Mouse (Mus musculus): ENCODE measurements around the gene Tnni1. TPM values are rescaled to one million over a fixed set of nuclear protein-coding genes. Genes with fewer than 3 reads are reported as not detected.

Gene Tnni1
- polyA plus RNA-seq, 1 experiment from 2014 or later = 0.56 TPM

GRCm38 (mm10) chr1:135794216-135795134 lies 15.2 kb downstream of the Tnni1 start:
- H3K4me2 ChIP-seq = peak overlapping the region; percentile 45
- H3K9ac ChIP-seq = no peak overlapping the region
- no peaks in the 10 kb centered on the region for H3K9me3 ChIP-seq
- H3K4me1 ChIP-seq = peaks cover 14% of the 10 kb centered on the region
- WGBS = 21% methylated on average over 20 of the region's 20 CpGs
- H3K27ac ChIP-seq = no peak overlapping the region
- H3K36me3 ChIP-seq (replicated peaks) = no peaks in the 10 kb centered on the region
- no peak overlapping the region for H3K4me3 ChIP-seq
- no peaks in the 10 kb centered on the region; the same call in 1 of the 2 replicates for H3K27me3 ChIP-seq (replicated peaks)
- ATAC-seq (replicated peaks) = no peak

- no peak overlapping the region for H3K9ac ChIP-seq
- WGBS = 80% methylated on average over 1 of the region's 1 CpGs
- 0 out of 2 replicates have a peak, but pooled peaks cover 2% of the 10 kb centered on the region for H3K27me3 ChIP-seq (replicated peaks)
- H3K4me3 ChIP-seq = no peak overlapping the region
- H3K9me3 ChIP-seq = no peaks in the 10 kb centered on the region
- H3K36me3 ChIP-seq (replicated peaks) = no peaks in the 10 kb centered on the region
- H3K4me2 ChIP-seq = no peak overlapping the region
- H3K27ac ChIP-seq = no peak overlapping the region
- no peak for ATAC-seq (replicated peaks)
- H3K4me1 ChIP-seq = peaks cover 20% of the 10 kb centered on the region
These were observed 19.3 kb downstream of the Tnni1 start for GRCm38 (mm10) chr1:135798492-135798891.

GRCm38 (mm10) chr1:135799109-135799627 lies 19.9 kb downstream of the Tnni1 start:
- H3K4me1 ChIP-seq = peaks cover 13% of the 10 kb centered on the region
- 0 out of 2 replicates have a peak, but pooled peaks cover 2% of the 10 kb centered on the region for H3K27me3 ChIP-seq (replicated peaks)
- H3K36me3 ChIP-seq (replicated peaks) = no peaks in the 10 kb centered on the region
- H3K27ac ChIP-seq = no peak overlapping the region
- H3K9me3 ChIP-seq = no peaks in the 10 kb centered on the region
- no peak overlapping the region for H3K4me3 ChIP-seq
- H3K9ac ChIP-seq = no peak overlapping the region
- no peak for ATAC-seq (replicated peaks)
- 76% methylated on average over 8 of the region's 8 CpGs for WGBS
- no peak overlapping the region for H3K4me2 ChIP-seq

GRCm38 (mm10) chr1:135800192-135800950 lies 21.1 kb downstream of the Tnni1 start:
- H3K4me2 ChIP-seq = no peak overlapping the region
- H3K4me1 ChIP-seq = peaks cover 7% of the 10 kb centered on the region
- no peaks in the 10 kb centered on the region for H3K9me3 ChIP-seq
- WGBS = 46% methylated on average over 8 of the region's 8 CpGs
- no peak overlapping the region for H3K4me3 ChIP-seq
- ATAC-seq (replicated peaks) = no peak; the same call in 1 of the 2 replicates
- no peak overlapping the region for H3K27ac ChIP-seq
- no peaks in the 10 kb centered on the region for H3K36me3 ChIP-seq (replicated peaks)
- 0 out of 2 replicates have a peak, but pooled peaks cover 2% of the 10 kb centered on the region for H3K27me3 ChIP-seq (replicated peaks)
- H3K9ac ChIP-seq = no peak overlapping the region

GRCm38 (mm10) chr1:135807546-135807945 lies 28.3 kb downstream of the Tnni1 start:
- no peak overlapping the region for H3K4me3 ChIP-seq
- no peak for ATAC-seq (replicated peaks)
- no peaks in the 10 kb centered on the region for H3K9me3 ChIP-seq
- 53% methylated on average over 10 of the region's 10 CpGs for WGBS
- H3K27ac ChIP-seq = no peak overlapping the region
- H3K4me1 ChIP-seq = no peaks in the 10 kb centered on the region
- H3K4me2 ChIP-seq = no peak overlapping the region
- 0 out of 2 replicates have a peak, but pooled peaks cover under 1% of the 10 kb centered on the region for H3K27me3 ChIP-seq (replicated peaks)
- H3K36me3 ChIP-seq (replicated peaks) = no peaks in the 10 kb centered on the region
- H3K9ac ChIP-seq = no peak overlapping the region

GRCm38 (mm10) chr1:135810180-135810579 lies 30.9 kb downstream of the Tnni1 start:
- no peak overlapping the region for H3K4me3 ChIP-seq
- 86% methylated on average over 2 of the region's 2 CpGs for WGBS
- H3K27ac ChIP-seq = no peak overlapping the region
- H3K9ac ChIP-seq = no peak overlapping the region
- no peak overlapping the region for H3K4me2 ChIP-seq
- no peaks in the 10 kb centered on the region for H3K27me3 ChIP-seq (replicated peaks)
- no peaks in the 10 kb centered on the region for H3K36me3 ChIP-seq (replicated peaks)
- H3K4me1 ChIP-seq = no peaks in the 10 kb centered on the region
- no peak for ATAC-seq (replicated peaks)
- no peaks in the 10 kb centered on the region for H3K9me3 ChIP-seq

- H3K27me3 ChIP-seq (replicated peaks) = peaks cover 4% of the 10 kb centered on the region; the same call in 1 of the 2 replicates
- no peaks in the 10 kb centered on the region for H3K36me3 ChIP-seq (replicated peaks)
- no peak overlapping the region for H3K9ac ChIP-seq
- H3K27ac ChIP-seq = no peak overlapping the region
- no peak overlapping the region for H3K4me2 ChIP-seq
- WGBS = 23% methylated on average over 7 of the region's 7 CpGs
- no peaks in the 10 kb centered on the region for H3K9me3 ChIP-seq
- ATAC-seq (replicated peaks) = peak; percentile 57; the same call in 1 of the 2 replicates
- no peak overlapping the region for H3K4me3 ChIP-seq
- no peaks in the 10 kb centered on the region for H3K4me1 ChIP-seq
These were observed 31.9 kb downstream of the Tnni1 start for GRCm38 (mm10) chr1:135811016-135811646.

- Histone ChIP-seq H3K4me3 (no peak overlapping the region), H3K27me3 (replicated peaks) (peaks cover 13% of the 10 kb centered on the region; the same call in 1 of the 2 replicates), H3K9me3 (no peaks in the 10 kb centered on the region), H3K4me1 (no peaks in the 10 kb centered on the region), H3K4me2 (no peak overlapping the region), H3K27ac (no peak overlapping the region), H3K36me3 (replicated peaks) (no peaks in the 10 kb centered on the region), H3K9ac (no peak overlapping the region)
- 85% methylated on average over 3 of the region's 3 CpGs for WGBS
- ATAC-seq (replicated peaks) = no peak
These were observed 33.0 kb downstream of the Tnni1 start for GRCm38 (mm10) chr1:135812205-135812604.

- ATAC-seq (replicated peaks) = no peak
- Histone ChIP-seq H3K4me3 (no peak overlapping the region), H3K4me2 (no peak overlapping the region), H3K36me3 (replicated peaks) (no peaks in the 10 kb centered on the region), H3K9ac (no peak overlapping the region), H3K27ac (no peak overlapping the region), H3K9me3 (no peaks in the 10 kb centered on the region), H3K4me1 (no peaks in the 10 kb centered on the region), H3K27me3 (replicated peaks) (peaks cover 17% of the 10 kb centered on the region)
- 48% methylated on average over 2 of the region's 2 CpGs for WGBS
These were observed 33.4 kb downstream of the Tnni1 start for GRCm38 (mm10) chr1:135812618-135813017.

- H3K27me3 ChIP-seq (replicated peaks) = peaks cover 22% of the 10 kb centered on the region
- H3K9ac ChIP-seq = no peak overlapping the region
- WGBS = 69% methylated on average over 4 of the region's 4 CpGs
- peaks cover under 1% of the 10 kb centered on the region; the same call in 1 of the 2 replicates for H3K4me1 ChIP-seq
- H3K27ac ChIP-seq = no peak overlapping the region
- H3K4me2 ChIP-seq = no peak overlapping the region
- H3K4me3 ChIP-seq = no peak overlapping the region
- ATAC-seq (replicated peaks) = no peak
- no peaks in the 10 kb centered on the region for H3K36me3 ChIP-seq (replicated peaks)
- no peaks in the 10 kb centered on the region for H3K9me3 ChIP-seq
These were observed 33.8 kb downstream of the Tnni1 start for GRCm38 (mm10) chr1:135813071-135813470.

GRCm38 (mm10) chr1:135813687-135814395 lies 34.6 kb downstream of the Tnni1 start:
- H3K9me3 ChIP-seq = no peaks in the 10 kb centered on the region
- peaks cover 30% of the 10 kb centered on the region for H3K27me3 ChIP-seq (replicated peaks)
- H3K4me1 ChIP-seq = peaks cover 8% of the 10 kb centered on the region
- H3K27ac ChIP-seq = no peak overlapping the region
- no peak overlapping the region for H3K4me2 ChIP-seq
- ATAC-seq (replicated peaks) = no peak
- no peak overlapping the region for H3K4me3 ChIP-seq
- H3K36me3 ChIP-seq (replicated peaks) = no peaks in the 10 kb centered on the region
- no peak overlapping the region for H3K9ac ChIP-seq
- WGBS = 76% methylated on average over 5 of the region's 5 CpGs

Measured in midbrain, embryonic 15.5 days (tissue).